Mouse (Mus musculus): ENCODE measurements around the gene Chrd. TPM values are rescaled to one million over a fixed set of nuclear protein-coding genes. Genes with fewer than 3 reads are reported as not detected.

Chrd gene
- total RNA-seq, 2 experiments from 2014 or later = 15.4 to 18.6 TPM

Other genes starting within 250 kb of the Chrd start
- 10 to 100 TPM; 66.8 to 67.8 TPM for gene Eif2b5, start 234.3 kb upstream of the Chrd start, total RNA-seq (2021)
- 100 to 1,000 TPM; 103 to 108 TPM for gene Dvl3, start 216.1 kb upstream of the Chrd start, total RNA-seq (2021)
- gene Ap2m1, start 197.6 kb upstream of the Chrd start, total RNA-seq (2021) = 100 to 1,000 TPM; 865 to 870 TPM
- 10 to 100 TPM; 74.7 to 94.0 TPM for gene Abcf3, start 184.6 kb upstream of the Chrd start, total RNA-seq (2021)
- 10 to 100 TPM; 47.6 to 59.3 TPM for gene Vwa5b2, start 143.7 kb upstream of the Chrd start, total RNA-seq (2021)
- 1 to 10 TPM; 3.4 to 3.9 TPM for gene Eef1akmt4, start 121.5 kb upstream of the Chrd start, total RNA-seq (2021)
- not detected for gene Gm49333, start 121.5 kb upstream of the Chrd start, total RNA-seq (2021)
- 10 to 100 TPM; 10.9 to 13.9 TPM for gene Alg3, start 121.4 kb upstream of the Chrd start, total RNA-seq (2021)
- 100 to 1,000 TPM; 197 to 204 TPM for gene Camk2n2, start 111.8 kb upstream of the Chrd start, total RNA-seq (2021)
- 10 to 100 TPM; 28.6 to 33.0 TPM for gene Ece2, start 103.3 kb upstream of the Chrd start, total RNA-seq (2021)
- 100 to 1,000 TPM; 262 to 273 TPM for gene Psmd2, start 81.5 kb upstream of the Chrd start, total RNA-seq (2021)
- gene Eif4g1, start 64.8 kb upstream of the Chrd start, total RNA-seq (2021) = 100 to 1,000 TPM; 362 to 378 TPM
- 100 to 1,000 TPM; 101 to 115 TPM for gene Fam131a, start 39.9 kb upstream of the Chrd start, total RNA-seq (2021)
- gene Polr2h, start 15.5 kb upstream of the Chrd start, total RNA-seq (2021) = 10 to 100 TPM; 30.5 to 32.0 TPM
- gene Clcn2, start 15.4 kb upstream of the Chrd start, total RNA-seq (2021) = 10 to 100 TPM; 38.8 to 40.3 TPM
- gene Thpo, start 1.4 kb downstream of the Chrd start, total RNA-seq (2021) = 1 to 10 TPM; 1.2 to 2.3 TPM

Measured in left cerebral cortex, postnatal 4 days (tissue).